Mouse (Mus musculus): ENCODE results near the gene Rita1. TPM values are rescaled to one million over a fixed set of nuclear protein-coding genes. Genes with fewer than 3 reads are reported as not detected.

The Rita1 gene
- total and polyA plus RNA-seq, 3 experiments = 14.2 to 16.0 (median 15.3) TPM

GRCm38 (mm10) chr5:120590356-120591010 is 21.9 kb downstream of the Rita1 start:
- intact Hi-C loops (cut with DNase I) = loop anchor here (2.0 kb wide), 1 partner anchor 14 kb away; no protein-coding TSS in a partner anchor
- 74% methylated on average over 16 of the region's 16 CpGs for WGBS
- no peak overlapping the region for H3K9ac ChIP-seq (ENCODE audit: low read depth, low read length)

DNA sequence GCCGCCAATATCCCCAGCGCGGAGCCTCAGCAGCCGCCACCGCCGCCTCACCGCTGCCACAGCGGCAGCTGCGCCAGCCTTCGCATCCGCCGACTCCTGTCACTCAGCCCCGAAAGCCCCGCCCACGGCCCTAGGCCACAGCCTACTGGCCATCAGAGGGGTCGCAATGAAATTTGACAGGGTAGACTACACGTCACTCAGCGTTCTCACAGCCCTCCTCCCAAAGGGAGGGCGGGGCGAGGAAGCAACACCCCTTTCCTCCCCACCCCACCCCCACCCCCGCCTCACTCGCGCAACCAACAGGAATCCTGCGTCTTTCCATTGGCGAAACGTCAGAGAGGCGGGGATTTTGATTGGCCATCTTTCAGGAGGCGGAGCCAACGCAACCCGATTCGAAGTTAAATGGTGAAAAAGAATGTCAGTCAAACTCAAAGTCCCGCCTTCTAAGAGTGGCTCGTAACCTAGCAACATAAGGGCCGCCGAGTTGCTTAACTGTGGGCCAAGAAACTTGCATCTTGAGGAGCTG is 23.8 kb downstream of the Rita1 start, which contains the start of the genes Tpcn1 and Iqcd:
TSS of gene Tpcn1 (minus strand) at position 105 of the 526 bp plus-strand sequence.
TSS of gene Iqcd (plus strand) at position 448 of the 526 bp plus-strand sequence.
- TF ChIP-seq CTCF (IDR thresholded peaks at IDR 0.05) (peak; percentile 54), EP300 (IDR thresholded peaks at IDR 0.05; ENCODE audit: insufficient read depth, low read depth, low read length) (no peak), POLR2A (IDR thresholded peaks at IDR 0.05; ENCODE audit: insufficient read depth, low read depth, low read length) (peak; percentile 93)
- WGBS = under 1% methylated on average over 35 of the region's 35 CpGs
- no peaks in the 10 kb centered on the region for H3K27me3 ChIP-seq (ENCODE audit: control insufficient read depth, insufficient read depth, low read length)
- no peaks in the 10 kb centered on the region for H3K36me3 ChIP-seq (ENCODE audit: control insufficient read depth, insufficient read depth, low read length)
- intact Hi-C loops (cut with DNase I) = loop anchor here (1.0 to 2.0 kb wide), 2 partner anchors 25 to 78 kb away; partner anchors contain the start of gene Slc8b1
- H3K9ac ChIP-seq (ENCODE audit: low read depth, low read length) = peak within 1 kb of the TSS; percentile 86
- peaks cover 10% of the 10 kb centered on the region for H3K4me1 ChIP-seq (ENCODE audit: control insufficient read depth, insufficient read depth, low read length)
- peak; percentile 99 for DNase-seq
- H3K79me2 ChIP-seq (replicated peaks; ENCODE audit: control insufficient read depth, insufficient read depth, low read length) = no peaks in the 10 kb centered on the region
- H3K27ac ChIP-seq = peak within 1 kb of the TSS; percentile 85
- peak within 1 kb of the TSS; percentile 83 for H3K4me3 ChIP-seq

More at GRCm38 (mm10) chr5:120590356-120591010, 21.9 kb downstream of the Rita1 start:
- Histone ChIP-seq H3K79me2 (replicated peaks; ENCODE audit: control insufficient read depth, insufficient read depth, low read length) (no peaks in the 10 kb centered on the region), H3K4me3 (no peak overlapping the region), H3K4me1 (ENCODE audit: control insufficient read depth, insufficient read depth, low read length) (peaks cover 10% of the 10 kb centered on the region), H3K36me3 (ENCODE audit: control insufficient read depth, insufficient read depth, low read length) (no peaks in the 10 kb centered on the region), H3K27ac (no peak overlapping the region), H3K27me3 (ENCODE audit: control insufficient read depth, insufficient read depth, low read length) (no peaks in the 10 kb centered on the region)
- no peak for DNase-seq
- TF ChIP-seq CTCF (IDR thresholded peaks at IDR 0.05) (peak; percentile 60), EP300 (IDR thresholded peaks at IDR 0.05; ENCODE audit: insufficient read depth, low read depth, low read length) (no peak)

DNA sequence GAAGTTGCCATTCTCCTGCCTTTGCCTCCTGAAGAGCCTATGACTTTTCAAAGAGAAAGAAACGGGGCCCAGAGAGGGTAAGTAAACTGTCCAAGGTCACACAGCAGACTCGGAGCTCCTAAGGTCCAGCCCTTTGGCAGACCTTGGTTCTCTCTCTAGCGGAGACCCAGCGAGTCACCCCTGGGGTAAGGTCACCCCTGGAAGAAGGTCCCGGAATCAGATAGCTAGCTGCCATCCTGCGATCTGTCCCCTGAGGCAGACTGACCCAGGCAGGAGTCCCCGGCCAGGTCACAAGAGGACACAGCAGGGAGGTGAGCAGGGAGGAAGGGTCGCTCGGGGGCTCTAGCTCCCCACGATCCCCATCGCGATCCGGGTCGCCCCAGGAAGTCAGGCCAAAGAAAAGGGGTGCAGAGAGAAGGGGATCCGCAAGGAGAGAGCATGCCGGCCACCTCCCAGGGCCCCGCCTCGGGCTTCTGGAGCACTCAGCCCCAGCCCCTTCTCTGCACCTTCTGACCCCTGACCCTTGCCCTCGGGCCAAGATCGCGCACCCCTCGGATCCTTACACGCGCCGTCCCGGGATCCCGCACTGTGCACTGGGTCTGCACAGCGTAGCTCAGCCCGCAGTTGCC is 24.3 kb downstream of the Rita1 start:
- H3K9ac ChIP-seq (ENCODE audit: low read depth, low read length) = peak overlapping the region; percentile 86
- TF ChIP-seq EP300 (IDR thresholded peaks at IDR 0.05; ENCODE audit: insufficient read depth, low read depth, low read length) (no peak), POLR2A (IDR thresholded peaks at IDR 0.05; ENCODE audit: insufficient read depth, low read depth, low read length) (0 out of 2 replicates have a peak, but pooled peaks have one; percentile 8)
- no peaks in the 10 kb centered on the region for H3K27me3 ChIP-seq (ENCODE audit: control insufficient read depth, insufficient read depth, low read length)
- intact Hi-C loops (cut with DNase I) = loop anchor here (2.0 kb wide), 1 partner anchor 77 kb away; the partner anchor contains the start of gene Slc8b1
- peak overlapping the region; percentile 85 for H3K27ac ChIP-seq
- H3K79me2 ChIP-seq (replicated peaks; ENCODE audit: control insufficient read depth, insufficient read depth, low read length) = no peaks in the 10 kb centered on the region
- DNase-seq = no peak
- H3K4me3 ChIP-seq = peak overlapping the region; percentile 83
- peaks cover 10% of the 10 kb centered on the region for H3K4me1 ChIP-seq (ENCODE audit: control insufficient read depth, insufficient read depth, low read length)
- no peaks in the 10 kb centered on the region for H3K36me3 ChIP-seq (ENCODE audit: control insufficient read depth, insufficient read depth, low read length)
- 2% methylated on average over 29 of the region's 29 CpGs for WGBS

GRCm38 (mm10) chr5:120587616-120587926 is 24.8 kb downstream of the Rita1 start:
- TF ChIP-seq POLR2A (IDR thresholded peaks at IDR 0.05; ENCODE audit: insufficient read depth, low read depth, low read length) = 0 out of 2 replicates have a peak, but pooled peaks have one; percentile 14
- TF ChIP-seq CTCF (IDR thresholded peaks at IDR 0.05) = no peak
- 0 out of 2 replicates have a peak, but pooled peaks have one; percentile 19 for TF ChIP-seq EP300 (IDR thresholded peaks at IDR 0.05; ENCODE audit: insufficient read depth, low read depth, low read length)
- DNase-seq = peak; percentile 66 to 70
- peak overlapping the region; percentile 42; the same call in 1 of the 2 replicates for H3K9ac ChIP-seq (ENCODE audit: low read depth, low read length)

DNA sequence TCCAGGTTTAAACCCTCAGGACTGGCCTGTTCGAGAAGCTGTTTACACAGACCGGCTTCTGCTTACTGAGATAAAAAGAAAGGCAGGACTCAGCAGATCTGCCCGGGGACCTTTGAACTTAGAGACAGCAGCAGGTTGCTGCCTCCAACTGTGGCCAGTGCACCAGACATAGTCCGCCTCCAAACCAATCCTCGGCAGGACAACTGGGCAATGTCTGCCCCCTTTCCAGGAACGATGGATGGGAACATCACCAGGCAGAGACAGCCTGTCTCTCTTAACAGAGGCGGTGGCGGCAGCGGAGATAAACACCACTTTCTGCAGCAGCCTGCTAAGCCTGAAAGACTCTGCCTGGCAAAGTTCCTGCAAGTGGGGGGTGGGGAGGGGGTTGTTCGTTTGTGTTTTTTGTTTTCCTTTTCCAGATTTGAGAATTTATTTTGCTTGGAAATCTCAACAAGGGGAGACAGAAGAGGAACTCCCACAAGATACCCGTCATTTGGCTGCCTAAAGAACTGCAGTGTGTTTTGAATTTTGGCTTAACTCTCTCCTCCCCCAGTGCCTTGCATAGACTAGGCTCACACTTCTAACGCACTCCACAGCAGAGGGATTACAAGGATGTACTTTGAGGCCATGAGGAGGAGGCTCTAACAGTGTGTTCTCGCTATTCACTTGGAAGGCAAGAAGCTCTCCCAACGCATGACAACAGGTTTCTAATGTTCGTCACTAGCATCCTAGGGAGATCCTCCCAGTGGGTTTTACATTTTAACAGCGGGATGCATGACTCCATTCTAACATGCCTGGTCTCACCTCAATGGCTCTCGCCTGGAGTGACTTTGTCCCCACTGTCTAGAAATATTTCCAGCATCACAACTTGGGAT is 25.4 kb downstream of the Rita1 start:
- H3K27ac ChIP-seq = peak overlapping the region; percentile 85
- no peak for TF ChIP-seq EP300 (IDR thresholded peaks at IDR 0.05; ENCODE audit: insufficient read depth, low read depth, low read length)
- no peak for TF ChIP-seq CTCF (IDR thresholded peaks at IDR 0.05)
- no peak for TF ChIP-seq POLR2A (IDR thresholded peaks at IDR 0.05; ENCODE audit: insufficient read depth, low read depth, low read length)
- H3K4me1 ChIP-seq (ENCODE audit: control insufficient read depth, insufficient read depth, low read length) = peaks cover 13% of the 10 kb centered on the region
- peak; percentile 51 for DNase-seq
- 17% methylated on average over 17 of the region's 17 CpGs for WGBS
- peak overlapping the region; percentile 83 for H3K4me3 ChIP-seq
- H3K79me2 ChIP-seq (replicated peaks; ENCODE audit: control insufficient read depth, insufficient read depth, low read length) = no peaks in the 10 kb centered on the region
- intact Hi-C loops (cut with DNase I) = no loop called here
- H3K27me3 ChIP-seq (ENCODE audit: control insufficient read depth, insufficient read depth, low read length) = no peaks in the 10 kb centered on the region
- no peaks in the 10 kb centered on the region for H3K36me3 ChIP-seq (ENCODE audit: control insufficient read depth, insufficient read depth, low read length)
- peak overlapping the region; percentile 37 for H3K9ac ChIP-seq (ENCODE audit: low read depth, low read length)

More at GRCm38 (mm10) chr5:120587616-120587926, 24.8 kb downstream of the Rita1 start:
- Histone ChIP-seq H3K79me2 (replicated peaks; ENCODE audit: control insufficient read depth, insufficient read depth, low read length) (no peaks in the 10 kb centered on the region), H3K36me3 (ENCODE audit: control insufficient read depth, insufficient read depth, low read length) (no peaks in the 10 kb centered on the region), H3K27ac (peak overlapping the region; percentile 85), H3K4me1 (ENCODE audit: control insufficient read depth, insufficient read depth, low read length) (peaks cover 10% of the 10 kb centered on the region), H3K4me3 (peak overlapping the region; percentile 83), H3K27me3 (ENCODE audit: control insufficient read depth, insufficient read depth, low read length) (no peaks in the 10 kb centered on the region)
- intact Hi-C loops (cut with DNase I) = no loop called here
- WGBS = 12% methylated on average over 9 of the region's 9 CpGs

Measured in heart, adult 2 months (tissue).